Mouse (Mus musculus) midbrain, postnatal 0 days (tissue): ENCODE data around the gene Me3. TPM values are rescaled to one million over a fixed set of nuclear protein-coding genes. Genes with fewer than 3 reads are reported as not detected.

Experiments used
- ATAC-seq: fragments of 200-750 bp; cut with Nextera tagmentation; 2 replicates; pipeline ENCODE4 v1.8.0; 2017; ENCODE audit warnings: moderate number of reproducible peaks, mild to moderate bottlenecking, moderate TSS enrichment, moderate library complexity; ENCODE audit not compliant: low FRiP score
- DNase-seq: peaks from one replicate; pipeline ENCODE4 v3.0.0-alpha.2; 2015; ENCODE audit warnings: low spot score
- H3K27ac ChIP-seq: fragments of 300-500 bp; sonication (generic); 2 replicates; pipeline ENCODE4 v1.5.1; 2014; ENCODE audit warnings: low read depth, mild to moderate bottlenecking, low read length, mixed read lengths
- H3K27me3 ChIP-seq: fragments of 300-500 bp; sonication (generic); 2 replicates; pipeline ENCODE4 v1.6.1; 2014; ENCODE audit warnings: low read length, control low read depth, mixed read lengths; ENCODE audit not compliant: insufficient read depth
- H3K36me3 ChIP-seq: fragments of 300-500 bp; sonication (generic); 2 replicates; pipeline ENCODE4 v1.6.1; 2014; ENCODE audit warnings: low read length, control low read depth, mixed read lengths; ENCODE audit not compliant: insufficient read depth
- H3K4me1 ChIP-seq: fragments of 300-500 bp; sonication (generic); 2 replicates; pipeline ENCODE4 v1.6.1; 2014; ENCODE audit warnings: mild to moderate bottlenecking, control low read depth, antibody characterized with exemption, low read length, mixed read lengths; ENCODE audit not compliant: insufficient read depth
- H3K4me2 ChIP-seq: fragments of 300-500 bp; sonication (generic); 2 replicates; pipeline ENCODE4 v1.6.1; 2014; ENCODE audit warnings: low read depth, mild to moderate bottlenecking, low read length, mixed read lengths; ENCODE audit not compliant: poor library complexity, severe bottlenecking
- H3K4me3 ChIP-seq: fragments of 300-500 bp; sonication (generic); 2 replicates; pipeline ENCODE4 v1.5.1; 2014; ENCODE audit warnings: low read depth, mild to moderate bottlenecking, low read length, moderate library complexity
- H3K9ac ChIP-seq: fragments of 300-500 bp; sonication (generic); replicated peaks from 2 replicates; pipeline ENCODE4 v1.6.1; 2014; ENCODE audit warnings: mild to moderate bottlenecking, low read length, moderate library complexity, mixed read lengths; ENCODE audit not compliant: poor library complexity, severe bottlenecking
- H3K9me3 ChIP-seq: fragments of 300-500 bp; sonication (generic); 2 replicates; pipeline ENCODE4 v1.6.1; 2016; ENCODE audit warnings: low read length, control low read depth
- CTCF ChIP-seq: IDR thresholded peaks from 2 replicates; pipeline ENCODE4 v1.5.1; 2016; ENCODE audit warnings: antibody characterized with exemption, mild to moderate bottlenecking
- WGBS: fragments of 180-500 bp; shearing (Covaris S2); extraction: QIAGEN DNeasy Blood & Tissue Kit; methylation state at CpG from one replicate; pipeline ENCODE4 v1.1.7; 2014; 5-methylcytosine and 5-hydroxymethylcytosine counted together
- polyA plus RNA-seq: library from polyadenylated mRNA; unstranded; fragments of >200 nt; fragmentation: Nextera tagmentation; extraction: Ambion mirVana; gene quantifications from 2 replicates; pipeline ENCODE4 v1.2.1, GENCODE M21; 2015
- total RNA-seq: library from RNA; depleted of rRNA; stranded (reverse); fragments of >200 nt; gene quantifications from 2 replicates; pipeline ENCODE4 v1.2.3, GENCODE M21; 2014

Me3 gene
- total and polyA plus RNA-seq, 2 experiments from 2014 or later = 23.7 to 25.2 TPM

DNA sequence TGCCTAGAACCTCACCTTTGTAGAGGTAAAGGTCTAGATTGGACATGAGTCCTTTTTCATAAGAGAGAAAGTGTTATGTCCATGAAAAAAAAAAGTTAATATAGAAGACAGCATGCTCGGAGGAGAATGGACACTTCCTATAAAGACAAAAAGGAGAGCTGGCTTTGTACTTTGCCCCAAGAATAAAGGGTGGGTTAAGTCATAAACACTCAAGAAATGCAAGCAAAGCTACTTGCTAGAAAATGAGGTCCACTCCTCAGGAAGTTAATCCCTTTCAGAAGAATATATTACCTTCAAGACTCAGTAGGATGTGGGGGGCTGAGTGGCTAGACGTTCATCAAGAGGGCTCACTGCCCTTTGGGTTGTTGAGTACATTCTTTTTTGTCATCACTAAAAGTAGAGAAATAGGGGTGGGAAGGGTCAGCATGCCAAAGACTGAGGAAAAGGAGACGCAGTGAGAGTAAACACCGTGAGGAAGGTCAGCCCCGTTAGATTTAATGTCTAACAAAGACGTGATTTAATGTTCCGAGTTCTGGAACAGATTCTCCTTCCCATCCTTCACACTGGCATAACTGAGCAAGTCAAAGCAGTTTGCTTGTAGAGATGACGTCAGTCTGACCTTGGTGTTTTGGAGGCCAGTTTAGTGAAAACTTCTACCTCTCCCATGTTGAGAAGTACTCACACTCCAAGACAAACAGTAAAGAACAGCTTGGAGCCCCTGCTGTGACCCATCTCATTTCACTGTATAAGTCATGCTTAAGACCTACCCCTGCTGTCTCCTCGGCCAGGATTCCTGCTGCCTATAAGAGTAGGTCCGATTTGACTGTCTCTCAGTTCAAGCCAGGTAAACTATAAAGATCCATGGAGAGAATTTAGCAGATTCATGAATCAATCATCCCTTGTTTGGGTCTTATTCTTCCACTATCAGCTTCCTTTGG, 220.2 kb downstream of the Me3 start:
- no peak overlapping the region for H3K9ac ChIP-seq
- DNase-seq = peak; percentile 4
- 80% methylated on average over 10 of the region's 10 CpGs for WGBS
- no peak overlapping the region for H3K4me2 ChIP-seq
- H3K4me1 ChIP-seq = no peaks in the 10 kb centered on the region
- H3K27me3 ChIP-seq = no peaks in the 10 kb centered on the region
- no peaks in the 10 kb centered on the region for H3K36me3 ChIP-seq
- H3K4me3 ChIP-seq = no peak overlapping the region
- H3K27ac ChIP-seq = no peak overlapping the region
- TF ChIP-seq CTCF = no peak
- H3K9me3 ChIP-seq = no peaks in the 10 kb centered on the region
- ATAC-seq = no peak

- DNase-seq (no peak), ATAC-seq (no peak)
- H3K4me2 ChIP-seq = no peak overlapping the region
- H3K4me1 ChIP-seq = no peaks in the 10 kb centered on the region
- no peaks in the 10 kb centered on the region for H3K9me3 ChIP-seq
- no peaks in the 10 kb centered on the region for H3K36me3 ChIP-seq
- TF ChIP-seq CTCF = no peak
- no peaks in the 10 kb centered on the region for H3K27me3 ChIP-seq
- WGBS = 80% methylated on average over 5 of the region's 5 CpGs
- no peak overlapping the region for H3K27ac ChIP-seq
- H3K9ac ChIP-seq = no peak overlapping the region
- no peak overlapping the region for H3K4me3 ChIP-seq
These were observed 220.9 kb downstream of the Me3 start for GRCm38 (mm10) chr7:89853131-89853530.

DNA sequence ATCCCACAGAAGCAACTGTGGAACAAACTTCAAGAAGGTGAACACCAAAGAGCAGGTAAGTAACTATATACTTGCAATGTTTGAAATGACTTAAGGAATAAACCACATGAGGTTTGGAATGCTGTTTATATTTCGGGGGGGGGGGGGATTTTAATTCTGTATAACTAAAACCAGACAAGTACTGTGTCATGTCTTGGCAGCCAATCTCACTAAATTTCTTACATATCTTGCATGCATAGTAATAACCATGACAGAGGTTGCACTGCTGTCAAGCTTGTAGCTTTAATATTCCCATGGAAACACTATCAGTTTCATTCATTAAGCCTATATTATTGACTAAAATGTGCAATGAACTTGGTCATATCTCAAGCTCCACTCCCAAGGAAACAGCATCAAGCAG, 223.0 kb downstream of the Me3 start:
- Histone ChIP-seq H3K4me2 (no peak overlapping the region), H3K27ac (no peak overlapping the region), H3K9me3 (no peaks in the 10 kb centered on the region), H3K27me3 (no peaks in the 10 kb centered on the region), H3K4me1 (no peaks in the 10 kb centered on the region), H3K4me3 (no peak overlapping the region), H3K9ac (no peak overlapping the region), H3K36me3 (no peaks in the 10 kb centered on the region)
- no peak for TF ChIP-seq CTCF
- no peak for DNase-seq
- WGBS = 71% methylated on average over 1 of the region's 1 CpGs
- ATAC-seq = no peak

DNA sequence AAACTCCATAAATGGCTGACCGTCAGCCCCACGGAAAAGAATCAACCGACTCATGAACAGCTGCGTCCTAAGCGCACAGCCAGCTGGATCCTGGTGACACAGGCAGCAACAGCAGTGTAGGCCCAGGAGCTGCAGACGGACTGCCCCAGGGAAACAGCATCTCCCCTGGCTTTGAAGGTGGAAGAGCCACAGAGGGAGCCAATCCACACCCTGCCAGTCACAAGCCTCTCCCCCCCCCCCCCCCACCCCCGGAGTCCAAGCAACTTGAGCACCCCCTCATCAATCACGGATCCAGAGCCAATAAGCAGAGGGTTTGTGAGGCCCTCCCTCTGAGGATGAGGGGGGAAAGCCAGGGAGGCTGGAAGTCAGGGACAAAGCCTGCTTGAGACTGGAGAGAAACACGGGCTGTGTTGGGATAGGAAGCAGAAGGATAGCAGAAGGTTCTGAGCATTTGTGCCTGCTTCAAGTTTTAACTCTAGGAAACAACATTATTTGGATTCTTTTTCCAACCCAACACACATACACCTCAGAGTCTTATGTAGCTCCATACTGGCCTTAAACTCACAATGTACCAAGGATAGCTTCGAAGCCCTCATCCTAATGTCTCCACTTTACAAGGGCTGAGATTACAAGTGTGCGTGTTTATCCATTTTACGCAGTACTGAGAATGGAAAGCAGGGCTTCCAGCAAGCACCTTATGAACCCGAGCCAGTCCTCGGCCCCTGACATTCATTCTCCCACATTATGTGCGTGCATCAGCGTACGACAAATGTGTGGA, 224.4 kb downstream of the Me3 start:
- no peaks in the 10 kb centered on the region for H3K4me1 ChIP-seq
- no peaks in the 10 kb centered on the region for H3K9me3 ChIP-seq
- H3K27me3 ChIP-seq = no peaks in the 10 kb centered on the region
- H3K4me2 ChIP-seq = no peak overlapping the region
- DNase-seq = peak; percentile 12
- peak; percentile 44; the same call in 1 of the 2 replicates for ATAC-seq
- no peak for TF ChIP-seq CTCF
- no peak overlapping the region for H3K27ac ChIP-seq
- no peak overlapping the region for H3K4me3 ChIP-seq
- no peak overlapping the region for H3K9ac ChIP-seq
- 56% methylated on average over 17 of the region's 17 CpGs for WGBS
- H3K36me3 ChIP-seq = no peaks in the 10 kb centered on the region

DNA sequence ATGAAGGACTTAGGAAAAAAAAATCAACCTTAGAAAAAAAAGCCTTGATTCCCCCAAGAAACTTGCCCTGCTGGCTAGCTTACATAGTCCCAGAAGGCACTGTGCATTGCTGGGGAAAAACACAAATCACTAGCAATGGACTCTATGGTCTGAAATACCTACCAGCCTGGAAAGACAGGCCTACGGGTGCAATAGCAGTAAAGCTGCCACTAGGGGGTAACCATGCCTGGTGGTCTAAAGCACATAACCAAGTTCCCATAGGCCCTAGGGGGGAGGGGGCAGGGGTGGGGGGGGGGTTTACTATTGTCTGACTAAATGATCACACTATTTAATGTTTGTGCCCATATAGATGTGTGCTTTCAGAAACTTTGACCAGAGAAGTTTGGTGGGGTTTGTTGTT, 232.6 kb downstream of the Me3 start:
- WGBS = 95% methylated on average over 1 of the region's 1 CpGs
- no peak overlapping the region for H3K4me3 ChIP-seq
- no peaks in the 10 kb centered on the region for H3K36me3 ChIP-seq
- H3K27me3 ChIP-seq = no peaks in the 10 kb centered on the region
- no peak for DNase-seq
- no peaks in the 10 kb centered on the region for H3K4me1 ChIP-seq
- no peak overlapping the region for H3K4me2 ChIP-seq
- no peaks in the 10 kb centered on the region for H3K9me3 ChIP-seq
- no peak overlapping the region for H3K9ac ChIP-seq
- ATAC-seq = no peak
- no peak overlapping the region for H3K27ac ChIP-seq
- TF ChIP-seq CTCF = no peak

GRCm38 (mm10) chr7:89867221-89867620, 235.0 kb downstream of the Me3 start:
- no peak for DNase-seq
- 82% methylated on average over 5 of the region's 5 CpGs for WGBS
- Histone ChIP-seq H3K27me3 (no peaks in the 10 kb centered on the region), H3K4me3 (no peak overlapping the region), H3K27ac (no peak overlapping the region), H3K4me1 (no peaks in the 10 kb centered on the region), H3K9ac (no peak overlapping the region), H3K36me3 (no peaks in the 10 kb centered on the region), H3K9me3 (no peaks in the 10 kb centered on the region), H3K4me2 (no peak overlapping the region)
- no peak for TF ChIP-seq CTCF
- ATAC-seq = no peak
